ENCODE assay signal across 10 mouse cellular contexts in genomic region chr9:48618111-48618510, GRCm38 (mm10). TPM values are rescaled to one million over a fixed set of nuclear protein-coding genes. Genes with fewer than 3 reads are reported as not detected.
DNase-seq lines count a peak whose midpoint lies in the region; ATAC-seq lines count a peak whose summit lies in the region.
"Had no signal": no experiment of that assay in that cellular context is flagged by ENCODE, and none has a peak within 500 bp of the region (broad histone marks: within the 10 kb centered on the region; RNA-seq: fewer than 3 reads in every experiment).

No protein-coding gene starts in this region.

- peak; percentile 2 for DNase-seq in cerebellum, adult 11-12 months
- DNase-seq in cerebellum, adult 11 months: no peak
- DNase-seq in 3T3-L1 (ENCODE audit: low read depth, low spot score): peak; percentile 95
- peak; percentile 64 to 72 for DNase-seq in gastrocnemius, adult 8-10 months (ENCODE audit: low spot score in 2 of 2)
- DNase-seq in kidney, adult 8-10 months: peak; percentile 11 to 12
- DNase-seq in T-cell, adult 2 months (ENCODE audit: low spot score): no peak

- H3K36me3 ChIP-seq in stomach, embryonic 16.5 days (ENCODE audit: control insufficient read depth, insufficient read depth, low read length): no peaks in the 10 kb centered on the region
- no peaks in the 10 kb centered on the region for H3K36me3 ChIP-seq in hindbrain, embryonic 12.5 days
- H3K36me3 ChIP-seq: liver, embryonic 15.5 days; stomach, embryonic 15.5 days had no signal

- H3K4me2 ChIP-seq in stomach, embryonic 16.5 days (ENCODE audit: low read depth, low read length): no peak overlapping the region
- H3K4me2 ChIP-seq in hindbrain, embryonic 12.5 days (replicated peaks): no peak overlapping the region

- WGBS in stomach, embryonic 16.5 days: 75% methylated on average over 8 of the region's 8 CpGs
- 86% methylated on average over 8 of the region's 8 CpGs for WGBS in hindbrain, embryonic 12.5 days

- H3K4me1 ChIP-seq in stomach, embryonic 16.5 days (ENCODE audit: control insufficient read depth, insufficient read depth, low read length): no peaks in the 10 kb centered on the region
- H3K4me1 ChIP-seq in hindbrain, embryonic 12.5 days: peaks cover 8% of the 10 kb centered on the region; the same call in 1 of the 2 replicates
- H3K4me1 ChIP-seq: liver, embryonic 15.5 days had no signal

- no peak overlapping the region for H3K4me3 ChIP-seq in stomach, embryonic 16.5 days (replicated peaks; ENCODE audit: low read length)
- H3K4me3 ChIP-seq in hindbrain, embryonic 12.5 days: no peak overlapping the region
- H3K4me3 ChIP-seq: liver, embryonic 15.5 days; stomach, embryonic 15.5 days had no signal

- H3K9me3 ChIP-seq in stomach, embryonic 16.5 days (replicated peaks; ENCODE audit: control insufficient read depth, low read length): no peaks in the 10 kb centered on the region
- no peaks in the 10 kb centered on the region for H3K9me3 ChIP-seq in hindbrain, embryonic 12.5 days (replicated peaks)
- H3K9me3 ChIP-seq: liver, embryonic 15.5 days; stomach, embryonic 15.5 days had no signal

- H3K27me3 ChIP-seq in stomach, embryonic 16.5 days (ENCODE audit: control insufficient read depth, insufficient read depth, low read length): 0 out of 2 replicates have a peak, but pooled peaks cover 6% of the 10 kb centered on the region
- H3K27me3 ChIP-seq in hindbrain, embryonic 12.5 days: no peaks in the 10 kb centered on the region
- H3K27me3 ChIP-seq: stomach, embryonic 15.5 days had no signal

- no peak overlapping the region for H3K9ac ChIP-seq in stomach, embryonic 16.5 days (ENCODE audit: low read length)
- no peak overlapping the region for H3K9ac ChIP-seq in hindbrain, embryonic 12.5 days
- H3K9ac ChIP-seq: liver, embryonic 15.5 days; stomach, embryonic 15.5 days had no signal

- no peak overlapping the region for H3K27ac ChIP-seq in stomach, embryonic 16.5 days (ENCODE audit: low read length)
- H3K27ac ChIP-seq in hindbrain, embryonic 12.5 days: no peak overlapping the region
- H3K27ac ChIP-seq: liver, embryonic 15.5 days; stomach, embryonic 15.5 days had no signal

- 0 out of 2 replicates have a peak, but pooled peaks have one; percentile 13 for ATAC-seq in stomach, embryonic 16.5 days (ENCODE audit: insufficient read depth, low FRiP score)
- ATAC-seq in hindbrain, embryonic 12.5 days (ENCODE audit: low FRiP score): no peak

RNA-seq across cellular contexts. Expression of gene Nnmt, which starts 13.2 kb away (rescaled TPM):
- total RNA-seq in gastrocnemius, adult 8-10 months (2022): 1 to 10 TPM; 1.8 to 4.1 (median 3.5) TPM
- 2.4 and 2.8 TPM in 2 replicates for polyA plus RNA-seq in stomach, embryonic 16.5 days (2015; fragmentation: Nextera tagmentation; extraction: Ambion mirVana)
- polyA plus RNA-seq in hindbrain, embryonic 12.5 days (2016; fragmentation: Nextera tagmentation; extraction: Ambion mirVana): 0.98 and 1.2 TPM in 2 replicates

Comparison
In these comparisons a context has a peak if more than half of its experiments do, and no peak if none do; other contexts are left out.
1. DNase-seq: peak in cerebellum, adult 11-12 months (single experiment), 3T3-L1 (single experiment), gastrocnemius, adult 8-10 months (2 of 2) and kidney, adult 8-10 months (2 of 2); none in cerebellum, adult 11 months (single experiment) and T-cell, adult 2 months (single experiment).